Mouse (Mus musculus) heart, adult 2 months (tissue): Measurements from ENCODE around the gene Poldip2. TPM values are rescaled to one million over a fixed set of nuclear protein-coding genes. Genes with fewer than 3 reads are reported as not detected.
A peak's percentile ranks its signal among the peaks of the same experiment; 100 is the strongest.

Experiments used
- DNase-seq, 2 experiments: peaks; one replicate each; pipeline ENCODE4 v3.0.0; 2021
- H3K27ac ChIP-seq: fragments of 200-600 bp; 2 replicates; pipeline ENCODE4 v1.8.1; 2022
- H3K27me3 ChIP-seq: fragments of 200-500 bp; 2 replicates; pipeline ENCODE4 v1.6.1; 2012; ENCODE audit warnings: mild to moderate bottlenecking, low read length, inconsistent platforms, mixed read lengths; ENCODE audit not compliant: control insufficient read depth, insufficient read depth
- H3K36me3 ChIP-seq: fragments of 200-500 bp; 2 replicates; pipeline ENCODE4 v1.6.1; 2012; ENCODE audit warnings: low read length, inconsistent platforms; ENCODE audit not compliant: control insufficient read depth, insufficient read depth
- H3K4me1 ChIP-seq: fragments of 200-500 bp; 2 replicates; pipeline ENCODE4 v1.6.1; 2011; ENCODE audit warnings: low read length; ENCODE audit not compliant: control insufficient read depth, insufficient read depth
- H3K4me3 ChIP-seq: fragments of 200-600 bp; 2 replicates; pipeline ENCODE4 v1.8.1; 2022
- H3K79me2 ChIP-seq: fragments of 200-500 bp; replicated peaks from 2 replicates; pipeline ENCODE4 v1.6.1; 2012; ENCODE audit warnings: mild to moderate bottlenecking, inconsistent platforms, low read length, moderate library complexity, mixed read lengths; ENCODE audit not compliant: control insufficient read depth, insufficient read depth
- H3K9ac ChIP-seq: fragments of 200-500 bp; 2 replicates; pipeline ENCODE4 v1.6.1; 2012; ENCODE audit warnings: low read depth, mild to moderate bottlenecking, control low read depth, inconsistent platforms, low read length, mixed read lengths
- CTCF ChIP-seq: fragments of 200-600 bp; IDR thresholded peaks from 2 replicates; pipeline ENCODE4 v1.8.1; 2022; ENCODE audit warnings: antibody characterized with exemption, mild to moderate bottlenecking, moderate library complexity
- EP300 ChIP-seq: fragments of 200-500 bp; IDR thresholded peaks from 2 replicates; pipeline ENCODE4 v1.6.1; 2011; ENCODE audit warnings: low read depth, low read length, control low read depth; ENCODE audit not compliant: insufficient read depth
- POLR2A ChIP-seq: fragments of 200-500 bp; IDR thresholded peaks from 2 replicates; pipeline ENCODE4 v1.6.1; 2011; ENCODE audit warnings: mild to moderate bottlenecking, low read depth, low read length, control low read depth; ENCODE audit not compliant: insufficient read depth
- WGBS: fragments of 180-500 bp; shearing (Covaris S2); methylation state at CpG from one replicate; pipeline ENCODE4 v1.1.7; 2018; 5-methylcytosine and 5-hydroxymethylcytosine counted together
- intact Hi-C: fragments of 180-260 bp; cut with DNase I; formaldehyde crosslinking; loops from one replicate; pipeline ENCODE4 v1.15.1; 2025
- polyA plus RNA-seq: library from polyadenylated mRNA; depleted of rRNA; stranded (reverse); fragments of >200 nt; gene quantifications from 2 replicates; pipeline ENCODE4 v1.2.3, GENCODE M21; 2012; rRNA removed
- total RNA-seq, 2 experiments: library from RNA; stranded (reverse); gene quantifications; 2 replicates each; pipeline ENCODE4 v1.2.3; 2021

Poldip2 gene
- total and polyA plus RNA-seq, 3 experiments: 102 to 140 (median 127) TPM

- intact Hi-C loops: loop anchor here (5.0 to 10.0 kb wide), 2 partner anchors 55 to 127 kb away; partner anchors contain the start of gene Nlk
Measured at GRCm38 (mm10) chr11:78567614-78568013, 55.6 kb downstream of the Poldip2 start.

GRCm38 (mm10) chr11:78568827-78569226, 56.8 kb downstream of the Poldip2 start:
- peaks cover 8% of the 10 kb centered on the region for H3K4me1 ChIP-seq
- H3K4me3 ChIP-seq: no peak overlapping the region
- no peak overlapping the region for H3K27ac ChIP-seq
- intact Hi-C loops: loop anchor here (5.0 to 10.0 kb wide), 2 partner anchors 53 to 126 kb away; partner anchors contain the start of gene Nlk
- H3K79me2 ChIP-seq: no peaks in the 10 kb centered on the region
- H3K9ac ChIP-seq: no peak overlapping the region
- TF ChIP-seq CTCF (no peak), EP300 (no peak), POLR2A (no peak)
- WGBS: 82% methylated on average over 10 of the region's 10 CpGs
- H3K27me3 ChIP-seq: no peaks in the 10 kb centered on the region
- peaks cover 7% of the 10 kb centered on the region for H3K36me3 ChIP-seq
- no peak for DNase-seq

More at GRCm38 (mm10) chr11:78567614-78568013, 55.6 kb downstream of the Poldip2 start:
- Histone ChIP-seq H3K27me3 (no peaks in the 10 kb centered on the region), H3K9ac (no peak overlapping the region), H3K36me3 (peaks cover 7% of the 10 kb centered on the region), H3K4me3 (no peak overlapping the region), H3K27ac (peak overlapping the region; percentile 83; the same call in 1 of the 2 replicates), H3K79me2 (no peaks in the 10 kb centered on the region), H3K4me1 (peaks cover 8% of the 10 kb centered on the region)
- 86% methylated on average over 6 of the region's 6 CpGs for WGBS
- TF ChIP-seq EP300 (no peak), CTCF (no peak), POLR2A (no peak)
- no peak for DNase-seq

DNA sequence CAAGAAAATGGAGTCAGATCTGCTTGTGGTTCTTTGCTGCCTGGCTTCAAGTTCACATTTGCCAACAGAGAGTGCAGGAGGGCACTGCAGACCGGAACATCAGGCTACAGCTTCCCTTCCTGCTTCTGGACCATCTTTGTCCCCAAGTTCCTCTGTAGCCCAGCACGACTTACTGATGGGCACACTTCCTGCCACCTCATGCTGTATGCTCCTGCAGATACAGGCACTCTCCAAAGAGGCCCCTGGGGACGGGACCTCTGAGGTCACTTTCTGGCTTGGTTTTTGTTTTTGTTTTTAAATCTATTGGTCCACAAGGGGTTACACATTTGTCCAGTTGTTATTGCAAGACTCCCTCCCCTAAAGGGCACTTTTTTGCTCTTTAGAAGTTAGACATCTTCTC, 57.8 kb downstream of the Poldip2 start:
- no peak overlapping the region for H3K4me3 ChIP-seq
- WGBS: 43% methylated on average over 3 of the region's 3 CpGs
- H3K9ac ChIP-seq: no peak overlapping the region
- H3K27ac ChIP-seq: no peak overlapping the region; the same call in 1 of the 2 replicates
- TF ChIP-seq EP300: no peak
- TF ChIP-seq POLR2A: no peak
- TF ChIP-seq CTCF: no peak
- DNase-seq: no peak
- no peaks in the 10 kb centered on the region for H3K79me2 ChIP-seq
- H3K36me3 ChIP-seq: peaks cover 11% of the 10 kb centered on the region
- intact Hi-C loops: loop anchor here (5.0 to 10.0 kb wide), 2 partner anchors 52 to 125 kb away; partner anchors contain the start of gene Nlk
- H3K27me3 ChIP-seq: no peaks in the 10 kb centered on the region
- H3K4me1 ChIP-seq: peaks cover 8% of the 10 kb centered on the region

DNA sequence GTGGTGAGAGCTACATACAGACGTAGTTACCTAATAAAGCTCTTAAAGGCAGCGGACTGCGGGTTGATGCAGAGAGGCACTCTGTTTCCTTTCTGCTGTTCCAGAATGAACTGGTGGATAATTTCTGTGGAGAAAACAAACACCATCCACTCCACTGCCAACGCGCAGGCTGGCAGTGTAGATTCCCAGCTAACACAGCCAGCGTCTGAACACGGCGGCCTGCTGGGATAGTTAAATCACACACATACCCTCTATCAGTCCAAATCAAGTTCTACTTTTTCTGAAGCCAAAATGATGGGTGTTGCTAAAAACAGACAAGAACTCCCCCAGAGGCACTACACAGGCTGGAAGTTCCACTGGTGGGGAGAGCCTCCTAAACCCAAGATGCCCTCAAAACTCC, 59.4 kb downstream of the Poldip2 start:
- Histone ChIP-seq H3K9ac (no peak overlapping the region), H3K4me1 (peaks cover 6% of the 10 kb centered on the region), H3K79me2 (no peaks in the 10 kb centered on the region), H3K4me3 (no peak overlapping the region), H3K27ac (no peak overlapping the region), H3K27me3 (no peaks in the 10 kb centered on the region), H3K36me3 (peaks cover 8% of the 10 kb centered on the region)
- no peak for DNase-seq
- intact Hi-C loops: no loop called here
- TF ChIP-seq EP300 (no peak), POLR2A (no peak), CTCF (no peak)
- 94% methylated on average over 8 of the region's 8 CpGs for WGBS

GRCm38 (mm10) chr11:78571854-78572253, 59.9 kb downstream of the Poldip2 start:
- intact Hi-C loops: no loop called here
- no peak overlapping the region for H3K4me3 ChIP-seq
- H3K9ac ChIP-seq: no peak overlapping the region
- H3K27me3 ChIP-seq: no peaks in the 10 kb centered on the region
- peaks cover 7% of the 10 kb centered on the region; the same call in 1 of the 2 replicates for H3K36me3 ChIP-seq
- TF ChIP-seq CTCF: no peak
- TF ChIP-seq POLR2A: no peak
- TF ChIP-seq EP300: no peak
- DNase-seq: no peak
- no peak overlapping the region for H3K27ac ChIP-seq
- 76% methylated on average over 6 of the region's 6 CpGs for WGBS
- peaks cover 6% of the 10 kb centered on the region for H3K4me1 ChIP-seq
- H3K79me2 ChIP-seq: no peaks in the 10 kb centered on the region

Other genes with a start within 250 kb of the Poldip2 start
- gene BC030499, start 221.4 kb upstream of the Poldip2 start, total RNA-seq: under 1 TPM; 0.65 to 0.75 TPM
- 0.37 and 0.88 TPM in 2 replicates for gene BC030499, start 221.4 kb upstream of the Poldip2 start, polyA plus RNA-seq
- under 1 TPM; 0.27 to 0.42 TPM for gene Spag5, start 210.7 kb upstream of the Poldip2 start, total RNA-seq
- gene Spag5, start 210.7 kb upstream of the Poldip2 start, polyA plus RNA-seq: 0.64 and 0.94 TPM in 2 replicates
- gene Aldoc, start 189.2 kb upstream of the Poldip2 start, total RNA-seq: under 1 TPM; 0.73 to 0.80 TPM
- 0.45 and 0.56 TPM in 2 replicates for gene Aldoc, start 189.2 kb upstream of the Poldip2 start, polyA plus RNA-seq
- gene Pigs, start 183.8 kb upstream of the Poldip2 start, total RNA-seq: 10 to 100 TPM; 20.7 to 25.4 TPM
- 39.7 and 47.1 TPM in 2 replicates for gene Pigs, start 183.8 kb upstream of the Poldip2 start, polyA plus RNA-seq
- gene Unc119, start 168.7 kb upstream of the Poldip2 start, total RNA-seq: 1 to 10 TPM; 4.6 to 4.9 TPM
- gene Unc119, start 168.7 kb upstream of the Poldip2 start, polyA plus RNA-seq: 16.8 and 17.8 TPM in 2 replicates
- gene Foxn1, start 125.6 kb upstream of the Poldip2 start, total RNA-seq: not detected
- not detected in 2 replicates for gene Foxn1, start 125.6 kb upstream of the Poldip2 start, polyA plus RNA-seq
- not detected for gene Slc13a2, start 90.0 kb upstream of the Poldip2 start, total RNA-seq
- 0.23 TPM in 1 of 2 replicates, not detected in the other for gene Slc13a2, start 90.0 kb upstream of the Poldip2 start, polyA plus RNA-seq
- 1 to 10 TPM; 1.7 to 3.0 TPM for gene Slc46a1, start 46.5 kb upstream of the Poldip2 start, total RNA-seq
- 7.8 and 8.5 TPM in 2 replicates for gene Slc46a1, start 46.5 kb upstream of the Poldip2 start, polyA plus RNA-seq
- gene Sarm1, start 14.4 kb upstream of the Poldip2 start, total RNA-seq: under 1 TPM; 0.45 to 0.52 TPM
- 0.23 and 0.32 TPM in 2 replicates for gene Sarm1, start 14.4 kb upstream of the Poldip2 start, polyA plus RNA-seq
- gene Vtn, start 13.1 kb upstream of the Poldip2 start, total RNA-seq: 10 to 100 TPM; 21.6 to 24.6 TPM
- 44.6 and 68.2 TPM in 2 replicates for gene Vtn, start 13.1 kb upstream of the Poldip2 start, polyA plus RNA-seq
- gene Sebox, start 8.7 kb upstream of the Poldip2 start, total RNA-seq: not detected
- 0.20 TPM in 1 of 2 replicates, not detected in the other for gene Sebox, start 8.7 kb upstream of the Poldip2 start, polyA plus RNA-seq
- gene Tmem199, start within 50 bp of the Poldip2 start, total RNA-seq: 10 to 100 TPM; 11.3 to 11.5 TPM
- gene Tmem199, start within 50 bp of the Poldip2 start, polyA plus RNA-seq: 7.9 and 14.0 TPM in 2 replicates
- 10 to 100 TPM; 38.2 to 40.1 TPM for gene Tnfaip1, start 24.1 kb downstream of the Poldip2 start, total RNA-seq
- 36.0 and 51.1 TPM in 2 replicates for gene Tnfaip1, start 24.1 kb downstream of the Poldip2 start, polyA plus RNA-seq
- 10 to 100 TPM; 37.6 to 40.6 TPM for gene Ift20, start 24.2 kb downstream of the Poldip2 start, total RNA-seq
- gene Ift20, start 24.2 kb downstream of the Poldip2 start, polyA plus RNA-seq: 34.6 and 39.4 TPM in 2 replicates
- 1 to 10 TPM; 5.2 to 6.1 TPM for gene Tmem97, start 38.6 kb downstream of the Poldip2 start, total RNA-seq
- gene Tmem97, start 38.6 kb downstream of the Poldip2 start, polyA plus RNA-seq: 6.4 and 6.8 TPM in 2 replicates
- gene Nlk, start 185.2 kb downstream of the Poldip2 start, total RNA-seq: 10 to 100 TPM; 13.0 to 14.9 TPM
- gene Nlk, start 185.2 kb downstream of the Poldip2 start, polyA plus RNA-seq: 10.7 and 15.1 TPM in 2 replicates
- 10 to 100 TPM; 18.4 to 19.0 TPM for gene Ccnq, start 239.5 kb downstream of the Poldip2 start, total RNA-seq
- gene Ccnq, start 239.5 kb downstream of the Poldip2 start, polyA plus RNA-seq: 42.4 and 59.7 TPM in 2 replicates